18 mouse cellular contexts compared by ENCODE assay signal in the genomic region with DNA sequence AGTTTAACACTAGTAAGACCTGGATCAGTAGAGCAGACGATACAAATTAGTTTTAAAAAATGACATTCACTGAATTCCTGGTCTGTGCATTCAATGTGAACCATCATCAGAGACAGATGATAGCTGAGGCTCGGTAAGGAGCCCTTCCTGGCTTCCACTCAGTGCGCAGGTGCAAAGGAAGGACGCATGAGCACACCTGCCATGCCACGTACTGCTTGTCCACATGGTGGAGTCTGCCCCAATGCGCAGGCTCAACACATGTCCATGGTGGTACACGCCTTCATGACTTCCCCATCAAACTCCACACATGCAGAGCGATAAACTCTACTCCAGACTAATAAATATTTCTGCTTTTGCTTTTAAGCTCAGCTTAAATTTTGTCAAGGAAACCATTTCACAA.
"Had no signal": no experiment of that assay in that cellular context is flagged by ENCODE, and none has a peak within 500 bp of the region (broad histone marks: within the 10 kb centered on the region; RNA-seq: fewer than 3 reads in every experiment).

No protein-coding gene starts in this region.

- H3K27me3 ChIP-seq: midbrain, embryonic 12.5 days; neural tube, embryonic 13.5 days; neural tube, embryonic 15.5 days had no signal

- H3K4me1 ChIP-seq: midbrain, embryonic 12.5 days had no signal

- H3K9ac ChIP-seq: lung, embryonic 14.5 days; midbrain, embryonic 12.5 days; neural tube, embryonic 13.5 days; neural tube, embryonic 15.5 days had no signal

- ATAC-seq: midbrain, embryonic 16.5 days had no signal

- H3K4me2 ChIP-seq: lung, embryonic 14.5 days; midbrain, embryonic 12.5 days; neural tube, embryonic 13.5 days; neural tube, embryonic 15.5 days had no signal

- H3K9me3 ChIP-seq: midbrain, embryonic 10.5 days; midbrain, embryonic 12.5 days; neural tube, embryonic 13.5 days; neural tube, embryonic 15.5 days had no signal

- H3K4me3 ChIP-seq: midbrain, embryonic 10.5 days; midbrain, embryonic 12.5 days; myocyte; neural tube, embryonic 13.5 days; neural tube, embryonic 15.5 days had no signal

- DNase-seq: lung, embryonic 14.5 days; lung, postnatal 10 days; lung, postnatal 4 days; midbrain, embryonic 14.5 days; retina, postnatal 1 day; right cerebral cortex, adult 18-20 months; right cerebral cortex, postnatal 25 days; right cerebral cortex, postnatal 4 days; spleen, adult 18-20 months; thymus, adult 18-20 months; thymus, postnatal 14 days; thymus, postnatal 36 days had no signal

- H3K27ac ChIP-seq: midbrain, embryonic 10.5 days; midbrain, embryonic 12.5 days; neural tube, embryonic 13.5 days; neural tube, embryonic 15.5 days had no signal
